Mouse (Mus musculus) bone marrow, adult 2 months (tissue): ENCODE data around the gene 9630041A04Rik.

Source experiments
- CTCF ChIP-seq: fragments of 200-500 bp; IDR thresholded peaks from 2 replicates; pipeline ENCODE4 v1.5.1; 2011; ENCODE audit warnings: low read length, control low read depth; ENCODE audit not compliant: control insufficient read depth, insufficient read depth
- POLR2A ChIP-seq: fragments of 200-500 bp; IDR thresholded peaks from 2 replicates; pipeline ENCODE4 v1.6.1; 2011; ENCODE audit warnings: low read depth, mild to moderate bottlenecking, control low read depth, low read length, borderline replicate concordance; ENCODE audit not compliant: control insufficient read depth

- TF ChIP-seq CTCF (no peak), POLR2A (no peak)
Measured at GRCm38 (mm10) chr9:101903406-101903805, 41.8 kb downstream of the 9630041A04Rik start.
